Mouse (Mus musculus): ENCODE results near the gene Rin2.

DNA sequence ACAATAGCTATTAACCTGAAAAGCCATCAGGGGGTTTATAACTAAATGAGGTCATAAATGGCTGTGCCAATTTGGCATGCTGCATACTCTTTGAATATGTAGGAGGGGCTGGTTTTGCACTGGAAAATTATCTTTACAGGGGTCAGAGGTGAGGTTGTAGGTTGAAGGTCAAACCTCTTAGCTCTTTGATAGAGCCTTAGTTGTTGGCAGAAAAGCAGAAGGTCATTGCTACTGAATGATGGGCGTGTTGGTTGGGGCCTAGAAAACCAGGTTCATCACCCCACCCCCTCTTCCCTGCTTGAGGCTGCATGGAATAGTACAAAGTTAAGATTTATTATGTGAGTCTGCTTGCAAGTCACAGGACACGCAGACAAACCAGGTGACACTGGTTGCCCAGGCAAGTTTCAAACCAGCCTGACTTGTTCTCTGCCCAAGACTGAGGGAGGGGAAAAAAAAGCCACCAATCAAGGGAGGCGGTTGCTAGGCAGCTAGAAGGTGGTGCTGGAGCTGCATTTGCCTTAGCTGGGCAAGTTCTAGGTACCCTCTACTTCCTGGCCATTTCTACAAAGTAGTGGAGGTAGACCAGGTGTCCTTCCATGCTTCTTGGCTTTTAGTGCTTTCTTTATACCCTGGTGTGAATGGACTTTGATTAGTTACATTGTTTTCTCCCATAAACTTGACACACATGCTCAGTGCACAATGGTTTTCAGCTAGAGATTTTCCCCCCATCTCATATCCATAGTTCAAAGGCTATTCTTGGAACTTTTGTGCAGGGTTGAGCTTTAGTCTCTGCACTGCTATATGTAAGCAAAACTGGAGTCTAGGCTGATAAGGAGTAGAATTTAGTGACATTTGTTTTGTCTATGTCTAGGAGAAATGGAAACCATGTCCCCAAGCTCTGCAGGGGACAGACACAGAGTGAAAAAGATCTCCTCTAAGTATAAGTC lies 148.0 kb downstream of the Rin2 start:
- TF ChIP-seq CTCF (IDR thresholded peaks at IDR 0.05; ENCODE audit: low read depth) (no peak), EP300 (IDR thresholded peaks at IDR 0.05; ENCODE audit: low read depth) (no peak)
